Comparison of ENCODE assay signal across 26 mouse cellular contexts in the genomic region with DNA sequence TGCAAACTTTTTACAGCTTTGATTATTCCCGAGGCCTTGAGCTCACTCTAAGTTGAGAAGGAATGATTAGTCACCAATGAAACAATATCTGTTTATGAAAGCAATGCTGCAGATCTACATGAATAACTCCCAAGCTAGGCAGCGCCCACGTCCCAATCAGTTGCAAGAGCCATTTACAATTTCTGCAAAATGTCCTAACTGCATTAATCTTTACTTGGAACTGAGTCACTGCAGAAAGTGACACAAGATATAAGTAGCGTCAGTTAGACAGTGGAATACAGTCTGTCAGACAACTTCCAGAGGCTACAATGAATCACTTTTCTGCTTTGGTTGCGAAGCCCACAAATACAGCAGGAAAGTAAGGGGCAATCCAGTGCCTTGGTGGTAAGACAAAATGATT.
"Had no signal": no experiment of that assay in that cellular context is flagged by ENCODE, and none has a peak within 500 bp of the region (broad histone marks: within the 10 kb centered on the region; RNA-seq: fewer than 3 reads in every experiment).

No protein-coding gene starts in this region.

- H3K27me3 ChIP-seq: heart, embryonic 12.5 days; hindbrain, embryonic 12.5 days; intestine, embryonic 15.5 days; limb, embryonic 12.5 days had no signal

- H3K36me3 ChIP-seq: heart, embryonic 10.5 days; heart, embryonic 12.5 days; hindbrain, embryonic 10.5 days; hindbrain, embryonic 12.5 days; intestine, embryonic 15.5 days; limb, embryonic 10.5 days; limb, embryonic 12.5 days had no signal

- H3K4me1 ChIP-seq: heart, embryonic 10.5 days; heart, embryonic 12.5 days; hindbrain, embryonic 10.5 days; hindbrain, embryonic 12.5 days; intestine, embryonic 15.5 days; limb, embryonic 10.5 days; limb, embryonic 12.5 days had no signal

- ATAC-seq: hindbrain, embryonic 16.5 days; inflammation-experienced regulatory T-cells, adult 6 months; intestine, embryonic 15.5 days; intestine, postnatal 0 days had no signal

- H3K27ac ChIP-seq: gastrocnemius, adult 2 months; heart, embryonic 10.5 days; hindbrain, embryonic 10.5 days; hindbrain, embryonic 12.5 days; hindbrain, embryonic 14.5 days; intestine, embryonic 15.5 days; layer of hippocampus, adult 2 months; left cerebral cortex, adult 2 months; limb, embryonic 10.5 days; limb, embryonic 12.5 days; liver, embryonic 14.5 days had no signal

- H3K4me3 ChIP-seq: gastrocnemius, adult 2 months; heart, embryonic 10.5 days; heart, embryonic 12.5 days; hindbrain, embryonic 10.5 days; hindbrain, embryonic 12.5 days; intestine, embryonic 15.5 days; layer of hippocampus, adult 2 months; left cerebral cortex, adult 2 months; limb, embryonic 10.5 days; limb, embryonic 12.5 days had no signal

- DNase-seq: gastrocnemius, adult 2 months; gastrocnemius, postnatal 10 days; gastrocnemius, postnatal 25 days; heart, adult 18-20 months; heart, postnatal 10 days; heart, postnatal 4 days; kidney, adult 18-20 months; kidney, adult 8-10 months; kidney, postnatal 10 days; kidney, postnatal 25 days; kidney, postnatal 4 days; liver had no signal
